Comparison of ENCODE assay signal across 29 mouse cellular contexts in genomic region chr11:115306863-115307262, GRCm38 (mm10). TPM values are rescaled to one million over a fixed set of nuclear protein-coding genes. Genes with fewer than 3 reads are reported as not detected.
DNase-seq lines count a peak whose midpoint lies in the region; ATAC-seq and TF ChIP-seq lines count a peak whose summit lies in the region.
"Had no signal": no experiment of that assay in that cellular context is flagged by ENCODE, and none has a peak within 500 bp of the region (broad histone marks: within the 10 kb centered on the region; RNA-seq: fewer than 3 reads in every experiment).

Otop2 (plus strand) TSS chr11:115307163.

- no peaks in the 10 kb centered on the region for H3K9me3 ChIP-seq in forebrain, embryonic 11.5 days (ENCODE audit: control insufficient read depth, low read length)
- H3K9me3 ChIP-seq in forebrain, postnatal 0 days (ENCODE audit: low read length) = no peaks in the 10 kb centered on the region
- no peaks in the 10 kb centered on the region for H3K9me3 ChIP-seq in heart, embryonic 13.5 days
- no peaks in the 10 kb centered on the region for H3K9me3 ChIP-seq in megakaryocyte, embryonic 14.5 days
- H3K9me3 ChIP-seq: embryonic facial prominence, embryonic 13.5 days; heart, embryonic 12.5 days; limb, embryonic 13.5 days; neural tube, embryonic 12.5 days had no signal

- H3K27me3 ChIP-seq in forebrain, embryonic 11.5 days (ENCODE audit: control insufficient read depth, insufficient read depth, low read length) = no peaks in the 10 kb centered on the region
- no peaks in the 10 kb centered on the region; the same call in 1 of the 2 replicates for H3K27me3 ChIP-seq in forebrain, postnatal 0 days (ENCODE audit: insufficient read depth, low read length)
- peaks cover 23% of the 10 kb centered on the region for H3K27me3 ChIP-seq in heart, embryonic 13.5 days (replicated peaks)
- peaks cover 84% of the 10 kb centered on the region for H3K27me3 ChIP-seq in megakaryocyte, embryonic 14.5 days (replicated peaks)

- ATAC-seq in forebrain, embryonic 11.5 days (replicated peaks; ENCODE audit: low FRiP score) = no peak
- no peak for ATAC-seq in forebrain, postnatal 0 days
- ATAC-seq in heart, embryonic 13.5 days (ENCODE audit: extremely low read depth, insufficient number of reproducible peaks, low FRiP score, low TSS enrichment) = no peak
- no peak for ATAC-seq in megakaryocyte, adult 5-6 weeks (ENCODE audit: poor library complexity, severe bottlenecking)
- ATAC-seq: forebrain, embryonic 14.5 days; intestine, postnatal 0 days; liver, postnatal 0 days had no signal

- H3K9ac ChIP-seq in forebrain, embryonic 11.5 days (ENCODE audit: low read length) = 0 out of 2 replicates have a peak within 1 kb of the TSS, but pooled peaks have one; percentile 6
- no peak within 1 kb of the TSS for H3K9ac ChIP-seq in forebrain, postnatal 0 days
- H3K9ac ChIP-seq in heart, embryonic 13.5 days = 0 out of 2 replicates have a peak within 1 kb of the TSS, but pooled peaks have one; percentile 47
- H3K9ac ChIP-seq: embryonic facial prominence, embryonic 13.5 days; heart, embryonic 12.5 days; limb, embryonic 13.5 days; liver, postnatal 0 days; neural tube, embryonic 12.5 days had no signal

- no peak for TF ChIP-seq CTCF in forebrain, postnatal 0 days (IDR thresholded peaks at IDR 0.05; ENCODE audit: low read depth)

- H3K4me3 ChIP-seq in forebrain, embryonic 11.5 days (ENCODE audit: low read depth, low read length) = no peak within 1 kb of the TSS
- H3K4me3 ChIP-seq in forebrain, postnatal 0 days (ENCODE audit: low read depth, low read length) = no peak within 1 kb of the TSS
- H3K4me3 ChIP-seq in heart, embryonic 13.5 days = no peak within 1 kb of the TSS
- H3K4me3 ChIP-seq in megakaryocyte, embryonic 14.5 days (replicated peaks) = peak within 1 kb of the TSS; percentile 23
- H3K4me3 ChIP-seq: embryonic facial prominence, embryonic 13.5 days; heart, embryonic 12.5 days; limb, embryonic 13.5 days; myocyte; neural tube, embryonic 12.5 days had no signal

- no peaks in the 10 kb centered on the region for H3K36me3 ChIP-seq in forebrain, embryonic 11.5 days (ENCODE audit: control insufficient read depth, insufficient read depth, low read length)
- H3K36me3 ChIP-seq in forebrain, postnatal 0 days (ENCODE audit: insufficient read depth) = no peaks in the 10 kb centered on the region
- H3K36me3 ChIP-seq in heart, embryonic 13.5 days = no peaks in the 10 kb centered on the region
- H3K36me3 ChIP-seq in megakaryocyte, embryonic 14.5 days (replicated peaks; ENCODE audit: low read length) = no peaks in the 10 kb centered on the region
- H3K36me3 ChIP-seq: embryonic facial prominence, embryonic 13.5 days; heart, embryonic 12.5 days; limb, embryonic 13.5 days; neural tube, embryonic 12.5 days had no signal

- no peak within 1 kb of the TSS for H3K27ac ChIP-seq in forebrain, embryonic 11.5 days (ENCODE audit: low read depth, low read length)
- H3K27ac ChIP-seq in forebrain, postnatal 0 days (ENCODE audit: low read depth, low read length) = no peak within 1 kb of the TSS
- no peak within 1 kb of the TSS for H3K27ac ChIP-seq in heart, embryonic 13.5 days (replicated peaks)
- H3K27ac ChIP-seq: embryonic facial prominence, embryonic 13.5 days; kidney, postnatal 0 days; limb, embryonic 13.5 days; neural tube, embryonic 12.5 days had no signal

- WGBS in forebrain, embryonic 11.5 days = 16% methylated on average over 8 of the region's 8 CpGs
- WGBS in forebrain, postnatal 0 days = 19% methylated on average over 8 of the region's 8 CpGs
- 31% methylated on average over 8 of the region's 8 CpGs for WGBS in heart, embryonic 13.5 days

- peaks cover 4% of the 10 kb centered on the region; the same call in 1 of the 2 replicates for H3K4me1 ChIP-seq in forebrain, embryonic 11.5 days (replicated peaks; ENCODE audit: control insufficient read depth, insufficient read depth, low read length)
- H3K4me1 ChIP-seq in forebrain, postnatal 0 days (ENCODE audit: insufficient read depth) = no peaks in the 10 kb centered on the region
- peaks cover 19% of the 10 kb centered on the region for H3K4me1 ChIP-seq in heart, embryonic 13.5 days
- peaks cover 11% of the 10 kb centered on the region for H3K4me1 ChIP-seq in megakaryocyte, embryonic 14.5 days
- H3K4me1 ChIP-seq: limb, embryonic 13.5 days had no signal

- no peak for DNase-seq in forebrain, embryonic 11.5 days (ENCODE audit: low spot score)
- no peak for DNase-seq in forebrain, postnatal 0 days
- no peak for DNase-seq in heart, adult 9 months (ENCODE audit: low spot score in 2 of 2)
- DNase-seq in ES-CJ7 (ENCODE audit: low read depth, low spot score) = peak; percentile 39
- DNase-seq: adrenal gland, postnatal 14 days; cerebellum, adult 11 months; cerebellum, adult 9-11 months; embryo, embryonic 11 days; gastrocnemius, postnatal 14 days; heart, postnatal 10 days; liver, postnatal 0 days; lung, postnatal 36 days; thymus, postnatal 4 days had no signal

- no peak within 1 kb of the TSS for H3K4me2 ChIP-seq in forebrain, embryonic 11.5 days (ENCODE audit: low read depth, low read length, severe bottlenecking)
- H3K4me2 ChIP-seq in forebrain, postnatal 0 days (ENCODE audit: low read depth) = no peak within 1 kb of the TSS
- no peak within 1 kb of the TSS for H3K4me2 ChIP-seq in heart, embryonic 13.5 days
- H3K4me2 ChIP-seq: embryonic facial prominence, embryonic 13.5 days; heart, embryonic 12.5 days; limb, embryonic 13.5 days; liver, embryonic 11.5 days; neural tube, embryonic 12.5 days had no signal

RNA-seq across cellular contexts. Expression of gene Otop2, which starts in this region (rescaled TPM):
- polyA plus RNA-seq in forebrain, embryonic 11.5 days (2014; fragmentation: Nextera tagmentation; extraction: Ambion mirVana) = not detected in 2 replicates
- total RNA-seq in forebrain, postnatal 0 days (2014; rRNA removed) = 0.15 TPM in 1 of 2 replicates, not detected in the other
- 0.10 and 0.13 TPM in 2 replicates for polyA plus RNA-seq in forebrain, postnatal 0 days (2015; fragmentation: Nextera tagmentation; extraction: Ambion mirVana)
- not detected in 2 replicates for polyA plus RNA-seq in heart, embryonic 13.5 days (2015; fragmentation: Nextera tagmentation; extraction: Ambion mirVana)
- polyA plus RNA-seq in megakaryocyte, embryonic 14.5 days (2012; ENCODE audit: insufficient read depth, low replicate concordance) = 0.11 TPM in 1 of 2 replicates, not detected in the other
- total RNA-seq in megakaryocyte, adult 5-6 weeks (2015) = not detected in 2 replicates
- total RNA-seq in megakaryocyte, adult 5-6 weeks (2017) = not detected in 2 replicates
- total RNA-seq: adrenal gland, postnatal 14 days; gastrocnemius, postnatal 14 days; heart, postnatal 10 days; megakaryocyte-erythroid progenitor cell, adult 5-6 weeks had no signal
- polyA plus RNA-seq: forebrain, embryonic 14.5 days; heart, embryonic 12.5 days; hindbrain, embryonic 11.5 days; kidney, postnatal 0 days; limb, embryonic 13.5 days; liver, embryonic 11.5 days; liver, postnatal 0 days; lung, embryonic 16.5 days; neural tube, embryonic 12.5 days; thymus, postnatal 0 days had no signal
